Mouse (Mus musculus) adrenal gland, postnatal 25 days (tissue): ENCODE results near the gene Mfsd4b1. TPM values are rescaled to one million over a fixed set of nuclear protein-coding genes. Genes with fewer than 3 reads are reported as not detected.
"Not testable (repeated sequence)": the region's sequence is repeated elsewhere in the genome, so short reads cannot be mapped to it uniquely, and the experiment has no call there.

ENCODE experiments used
- DNase-seq: peaks from one replicate; pipeline ENCODE4 v3.0.0; 2021; ENCODE audit warnings: mixed read lengths
- total RNA-seq: library from RNA; stranded (reverse); gene quantifications from 2 replicates; pipeline ENCODE4 v1.2.3, GENCODE M21; 2021

Mfsd4b1 gene
- total RNA-seq, 1 experiment from 2014 or later = 2.8 TPM

DNA sequence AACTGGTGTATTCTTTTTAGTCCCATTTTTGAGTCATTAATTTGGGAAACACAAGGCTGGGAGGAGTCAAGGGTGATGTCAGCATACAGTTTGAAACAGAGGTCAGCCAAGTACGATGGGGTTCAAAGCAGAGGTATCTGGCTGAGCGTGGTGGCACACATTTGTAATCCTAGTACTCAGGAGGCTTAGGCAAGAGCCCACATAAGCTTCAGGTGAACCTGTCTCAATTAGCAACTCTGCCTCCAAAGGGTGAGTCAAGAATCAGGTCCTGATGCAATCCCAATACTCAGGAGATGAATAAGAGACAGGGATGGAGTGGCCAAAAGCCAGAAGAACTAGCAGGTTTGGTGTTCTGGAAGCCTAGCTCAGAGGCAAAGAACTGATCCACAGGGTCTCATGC lies 7.8 kb upstream of the Mfsd4b1 start:
- no peak for DNase-seq

DNA sequence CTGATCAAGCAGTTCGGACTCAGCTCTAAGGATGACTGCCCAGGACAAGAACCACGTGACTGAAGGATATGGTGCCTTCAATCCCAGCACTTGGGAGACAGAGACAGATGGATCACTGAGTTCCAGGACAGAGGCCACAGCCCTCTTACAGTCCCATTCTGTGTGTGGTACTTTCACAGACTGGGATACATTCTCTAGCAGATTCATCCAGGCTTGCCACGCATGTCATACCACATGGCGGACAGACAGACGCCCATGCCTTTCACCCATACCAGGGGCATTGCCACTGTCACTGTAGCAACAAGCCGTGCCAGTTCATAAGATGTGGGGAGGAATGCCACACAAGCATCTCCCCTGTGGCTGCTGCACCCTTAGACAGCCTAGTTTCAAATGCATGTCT lies 5.6 kb upstream of the Mfsd4b1 start:
- no peak for DNase-seq

DNA sequence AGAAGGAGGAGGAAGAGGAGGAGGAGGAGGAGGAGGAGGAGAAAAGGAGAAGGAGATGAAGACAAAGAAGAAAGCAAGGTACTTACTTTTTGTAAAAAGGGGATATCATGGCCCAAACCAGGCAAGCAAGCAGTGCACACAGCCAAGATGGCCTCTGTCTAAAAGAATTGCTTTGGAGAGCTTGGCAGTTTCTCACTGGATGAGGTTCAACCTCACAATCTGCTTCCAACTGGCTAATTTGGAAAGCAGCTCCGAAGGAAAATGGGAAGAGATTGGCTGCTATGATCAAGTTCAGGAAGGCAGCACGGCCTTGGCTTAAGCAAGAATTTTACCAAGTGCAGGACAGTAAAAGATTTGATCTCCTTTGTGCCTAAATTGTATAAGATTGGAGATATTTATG lies 4.5 kb upstream of the Mfsd4b1 start:
- no peak for DNase-seq

DNA sequence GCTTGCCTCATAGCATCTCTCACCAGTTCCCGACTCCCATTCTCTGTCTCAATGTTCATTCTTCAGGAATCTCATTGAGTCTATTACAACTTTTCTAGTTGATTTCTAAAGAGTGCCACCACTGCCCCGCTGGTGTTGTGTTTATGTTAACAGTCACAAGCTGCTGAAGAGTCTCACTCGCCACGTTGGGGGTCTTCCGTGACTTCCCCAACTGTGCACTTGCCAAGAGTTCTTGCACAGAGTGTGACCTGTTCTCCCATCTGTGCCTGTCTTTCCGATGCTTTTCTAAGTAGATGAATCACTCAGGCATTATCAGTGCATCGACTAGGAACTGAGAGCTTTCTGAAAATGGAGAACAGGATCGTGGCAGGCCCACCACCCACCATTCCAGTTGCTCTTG lies 3.0 kb upstream of the Mfsd4b1 start:
- DNase-seq = no peak

DNA sequence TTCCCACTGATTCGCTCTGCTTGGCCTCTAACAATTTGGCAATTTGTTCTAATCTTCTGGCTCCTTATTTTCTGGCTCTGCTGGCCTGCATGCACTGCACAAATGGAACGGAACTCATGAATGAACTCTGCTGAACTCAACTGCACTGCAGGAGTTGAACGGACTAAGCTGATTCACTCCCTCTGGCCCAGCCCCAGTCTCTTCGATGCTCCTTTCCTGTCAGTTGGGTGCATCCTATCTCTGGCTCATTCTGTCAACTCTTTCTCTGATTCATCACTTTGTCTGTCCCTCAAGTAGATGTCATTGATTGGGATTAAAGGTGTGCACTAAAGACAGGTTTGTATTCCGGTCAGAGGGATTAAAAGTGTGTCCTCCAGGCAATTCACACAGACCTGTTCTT lies 1.5 kb upstream of the Mfsd4b1 start:
- no peak for DNase-seq

DNA sequence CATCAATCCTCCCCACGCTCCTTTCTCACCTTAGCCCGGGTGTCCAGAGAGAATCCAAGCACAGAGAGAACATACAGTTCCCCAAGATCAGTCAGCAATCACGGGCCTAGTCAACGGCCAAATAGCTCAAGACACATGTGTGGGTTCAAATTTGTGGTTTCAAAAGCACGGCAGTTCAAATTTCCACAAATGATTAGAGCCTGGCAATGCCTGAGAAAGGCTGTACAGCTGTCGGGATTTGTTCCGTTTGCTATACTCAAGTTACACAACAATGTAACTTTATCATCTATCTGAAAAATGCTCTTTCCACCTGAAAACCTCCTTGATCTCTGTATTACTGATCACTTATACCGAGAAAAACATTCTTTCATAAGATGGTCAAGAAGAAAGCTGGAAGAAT lies 492 bp upstream of the Mfsd4b1 start:
- no peak for DNase-seq

DNA sequence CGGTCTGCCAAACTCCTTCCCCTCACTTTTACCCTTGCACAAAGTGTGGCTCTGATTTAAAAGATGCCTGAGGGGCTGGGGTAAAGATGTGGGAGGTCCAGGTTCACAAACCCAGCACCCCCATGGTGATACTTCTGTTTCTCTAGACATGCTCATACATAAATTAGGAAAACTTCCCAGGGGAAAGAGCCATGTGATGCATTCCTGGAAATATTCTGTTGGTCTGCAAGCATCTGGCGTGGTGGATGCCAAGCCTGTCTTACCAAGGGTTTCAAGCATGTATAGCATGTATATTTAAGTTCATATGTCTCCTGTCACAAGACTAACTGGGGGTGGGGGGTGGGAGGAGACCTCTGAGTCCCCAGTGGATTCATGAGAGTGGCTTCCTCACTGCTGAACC lies 4.7 kb downstream of the Mfsd4b1 start:
- no peak for DNase-seq

DNA sequence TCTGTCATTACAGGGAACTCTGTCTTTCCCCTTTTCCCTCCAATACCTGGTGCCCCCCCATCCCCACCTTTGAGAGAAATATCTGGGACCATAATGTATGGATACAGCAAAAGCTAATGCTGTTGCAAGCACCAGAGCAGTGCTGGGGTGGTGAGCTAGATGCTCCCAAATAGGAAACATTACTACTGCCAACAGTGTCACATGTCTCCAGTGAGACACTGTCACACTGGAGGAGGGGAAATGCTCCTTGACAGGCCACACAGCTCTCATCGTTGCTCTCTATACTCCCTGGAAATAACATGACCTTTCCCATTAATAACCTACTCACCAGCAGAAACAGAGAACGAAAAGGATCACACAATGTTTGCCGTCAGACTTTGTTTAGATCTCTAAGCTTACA lies 5.6 kb downstream of the Mfsd4b1 start:
- no peak for DNase-seq

DNA sequence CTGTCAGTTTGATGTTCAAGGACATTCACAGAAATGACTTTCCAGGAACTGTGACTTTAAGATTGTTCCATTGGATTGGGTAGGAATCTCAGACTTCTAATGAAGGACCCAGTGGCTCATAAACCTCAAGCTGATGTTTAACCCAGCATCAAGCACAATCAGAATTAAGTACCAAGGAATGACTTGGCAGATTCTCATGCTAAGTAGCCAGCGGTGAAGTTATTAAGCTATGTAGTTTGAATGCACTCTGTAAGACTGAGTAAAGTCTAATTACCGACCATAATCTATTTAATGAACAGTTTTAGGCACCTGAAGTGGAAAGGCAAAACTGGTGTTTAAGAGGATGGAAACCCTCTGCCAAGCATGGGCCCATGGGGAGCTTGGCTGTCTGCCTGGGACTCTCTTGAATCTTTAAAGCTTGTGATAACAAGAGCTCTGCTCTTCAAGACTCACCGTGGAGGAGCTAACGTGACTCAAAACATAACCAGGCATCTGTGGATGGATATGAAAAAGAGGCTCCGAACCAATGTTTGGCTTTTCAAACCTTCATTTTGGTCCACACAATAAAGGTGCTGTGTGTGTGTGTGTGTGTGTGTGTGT lies 6.7 kb downstream of the Mfsd4b1 start:
- no peak for DNase-seq

DNA sequence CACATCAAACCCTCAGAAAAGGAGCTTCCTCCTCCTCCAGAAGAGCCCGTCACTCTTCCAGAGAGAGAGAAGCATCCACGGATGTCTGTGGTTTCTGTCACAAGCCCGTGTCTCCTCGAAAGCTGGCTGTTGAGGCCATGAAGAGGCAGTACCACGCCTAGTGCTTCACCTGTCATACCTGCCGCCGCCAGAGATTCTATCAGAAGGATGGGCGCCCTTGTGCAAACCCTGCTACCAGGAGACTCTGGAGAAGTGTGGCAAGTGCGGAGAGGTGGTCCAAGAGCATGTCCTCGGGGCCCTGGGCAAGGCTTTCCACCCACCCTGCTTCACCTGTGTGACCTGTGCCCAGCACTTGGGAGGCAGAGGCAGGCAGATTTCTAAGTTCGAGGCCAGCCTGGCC lies 15.5 kb downstream of the Mfsd4b1 start:
- no peak for DNase-seq

DNA sequence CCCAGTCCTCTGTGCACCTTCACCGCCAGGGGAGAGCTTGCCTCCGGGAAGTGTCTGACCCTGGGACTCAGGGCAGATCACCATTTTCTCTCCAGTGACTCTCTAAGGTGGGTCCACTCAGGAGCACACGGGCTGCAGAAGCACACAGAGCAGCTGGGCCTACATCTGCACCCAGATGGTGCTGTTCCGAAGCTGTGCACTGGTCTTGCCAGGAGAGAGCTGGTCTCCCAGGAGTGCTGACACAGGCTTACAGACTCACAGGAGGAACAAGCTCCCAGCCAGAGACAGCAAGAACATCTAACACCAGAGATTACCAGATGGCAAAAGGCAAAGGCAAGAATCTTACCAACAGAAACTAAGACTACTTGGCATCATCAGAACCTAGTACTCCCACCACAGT lies 16.2 kb downstream of the Mfsd4b1 start:
- DNase-seq = not testable (repeated sequence)

DNA sequence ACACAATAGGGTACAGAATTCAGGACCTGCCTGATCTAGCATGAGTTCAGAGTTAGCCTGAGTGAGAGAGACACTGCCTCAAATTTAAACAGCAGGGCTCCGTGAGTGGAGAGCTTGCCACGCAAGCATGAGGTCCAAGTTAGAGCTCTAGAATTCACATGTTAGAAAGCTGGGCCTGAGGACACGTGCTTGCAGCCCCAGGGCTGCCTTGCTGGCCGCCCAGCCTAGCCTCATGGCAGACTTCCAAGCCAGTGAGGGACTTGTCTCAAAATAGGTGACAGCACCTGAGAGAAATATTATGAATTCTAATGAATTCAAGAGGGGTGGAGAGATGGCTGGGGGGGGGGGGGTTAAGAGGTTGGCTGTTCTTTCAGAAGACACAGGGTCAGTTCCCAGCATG lies 17.1 kb downstream of the Mfsd4b1 start:
- no peak for DNase-seq

DNA sequence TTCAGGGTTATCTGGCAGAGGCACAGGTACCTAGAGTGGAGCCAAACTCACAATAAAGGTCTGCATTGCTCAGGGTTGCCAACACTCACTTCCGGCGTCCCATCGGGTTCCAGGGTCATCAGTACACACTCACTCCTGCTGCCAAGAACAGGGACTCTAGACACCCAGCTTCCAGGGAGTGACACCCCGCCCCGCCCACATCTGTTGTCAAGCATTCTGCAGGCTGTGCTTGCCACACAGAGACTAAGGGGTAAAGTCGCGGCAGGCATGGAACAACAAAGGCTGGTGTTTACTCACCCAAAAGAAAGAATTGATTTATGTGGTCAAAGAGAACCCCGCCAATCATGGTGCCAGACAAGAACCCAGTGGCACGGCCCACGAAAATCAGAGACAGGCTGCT lies 18.1 kb downstream of the Mfsd4b1 start:
- DNase-seq = no peak

DNA sequence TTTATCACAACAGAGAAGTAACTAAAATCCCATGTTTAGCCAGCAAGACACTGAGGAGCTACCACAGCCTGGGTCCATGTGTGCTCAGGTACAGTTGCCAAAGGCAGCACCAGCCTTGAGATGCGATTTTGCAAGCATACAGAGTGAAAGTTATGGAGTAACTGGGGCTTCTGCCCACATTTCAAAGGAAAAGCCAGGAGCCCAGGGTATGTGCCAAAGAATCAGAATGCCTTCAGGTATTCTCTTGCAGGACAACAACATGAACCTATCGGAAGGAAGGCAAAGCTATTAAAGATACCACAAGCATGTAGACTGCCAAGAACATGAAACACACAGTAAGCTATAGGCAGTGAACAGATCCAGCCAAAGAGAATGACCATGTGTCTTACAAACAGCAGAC lies 24.3 kb downstream of the Mfsd4b1 start:
- no peak for DNase-seq

DNA sequence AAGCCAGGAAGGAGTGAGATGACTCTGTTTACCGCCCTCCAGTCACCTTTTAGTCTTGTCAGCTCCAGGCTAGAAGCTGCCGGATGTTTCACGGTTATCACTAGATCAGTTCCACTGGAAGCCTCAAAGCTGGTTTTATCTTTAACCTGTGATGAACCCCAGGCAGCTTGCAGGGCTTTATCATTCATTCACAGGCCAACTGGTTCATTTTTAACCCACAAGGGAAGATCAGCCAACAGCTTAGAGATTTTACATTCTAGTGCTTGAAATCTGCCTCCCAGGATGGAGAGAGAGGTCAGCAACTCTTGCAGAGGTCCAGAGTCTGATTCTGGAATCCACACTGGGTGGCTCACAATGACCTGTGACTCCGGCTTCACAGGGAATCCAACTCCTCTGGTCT lies 33.9 kb downstream of the Mfsd4b1 start:
- DNase-seq = no peak

DNA sequence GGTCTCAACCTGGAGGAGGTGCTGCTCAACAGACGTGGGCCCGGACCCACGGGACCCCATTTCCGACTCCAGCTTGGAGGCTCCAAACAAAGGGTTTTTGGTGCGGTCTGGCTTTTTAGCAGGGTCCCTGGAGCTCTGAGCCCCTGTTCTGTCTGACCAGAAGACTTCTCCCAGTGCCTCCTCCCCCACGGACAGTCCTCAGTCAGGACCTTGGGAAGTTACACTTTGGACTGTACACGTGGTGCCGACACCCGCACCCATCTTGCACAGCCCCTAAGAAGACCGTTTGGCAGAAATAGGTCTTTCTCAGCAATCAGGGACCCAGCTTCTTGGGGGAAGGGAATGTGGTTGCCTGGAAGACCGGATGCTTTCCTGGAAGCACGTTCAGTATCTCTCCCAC lies 38.6 kb downstream of the Mfsd4b1 start, which contains the start of gene Mfsd4b5:
Mfsd4b5 (minus strand) TSS at position 181 of the 400 bp plus-strand sequence.
- no peak for DNase-seq

DNA sequence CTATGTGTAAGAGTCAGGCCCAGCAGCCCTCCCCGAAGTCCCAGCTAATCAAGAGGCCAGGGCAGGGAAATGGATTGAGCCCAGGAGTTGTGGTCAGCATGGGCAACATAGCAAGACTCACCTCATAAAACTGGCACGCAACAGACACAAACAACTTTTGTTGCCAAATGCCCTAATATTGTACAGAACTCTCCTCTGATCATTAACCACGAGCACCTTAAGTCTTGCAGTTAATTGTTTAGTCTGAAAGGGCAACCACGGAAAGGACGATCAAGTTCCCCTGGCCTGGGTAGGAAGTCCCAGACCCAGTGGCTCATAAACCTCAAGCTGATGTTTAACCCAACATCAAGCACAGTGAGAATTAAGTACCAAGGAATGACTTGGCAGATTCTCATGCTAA lies 42.5 kb downstream of the Mfsd4b1 start:
- DNase-seq = no peak

DNA sequence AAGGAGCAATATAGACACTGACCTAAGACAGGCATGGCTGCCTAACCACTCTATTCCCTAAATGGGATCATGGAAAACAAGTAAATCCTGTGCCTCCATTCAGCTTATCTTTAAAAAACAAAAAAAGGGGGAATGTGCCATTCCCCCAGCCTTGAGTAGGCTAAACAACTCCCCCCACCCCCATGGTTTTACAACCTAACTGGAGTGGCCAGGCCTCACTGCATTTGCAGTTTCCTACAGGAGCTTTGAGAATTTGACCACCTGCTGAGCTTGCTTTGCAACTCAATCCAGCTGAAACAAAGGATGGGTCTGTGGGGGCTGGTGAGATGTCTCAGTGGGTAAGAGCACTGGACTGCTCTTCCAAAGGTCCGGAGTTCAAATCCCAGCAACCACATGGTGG lies 46.8 kb downstream of the Mfsd4b1 start:
- DNase-seq = no peak

DNA sequence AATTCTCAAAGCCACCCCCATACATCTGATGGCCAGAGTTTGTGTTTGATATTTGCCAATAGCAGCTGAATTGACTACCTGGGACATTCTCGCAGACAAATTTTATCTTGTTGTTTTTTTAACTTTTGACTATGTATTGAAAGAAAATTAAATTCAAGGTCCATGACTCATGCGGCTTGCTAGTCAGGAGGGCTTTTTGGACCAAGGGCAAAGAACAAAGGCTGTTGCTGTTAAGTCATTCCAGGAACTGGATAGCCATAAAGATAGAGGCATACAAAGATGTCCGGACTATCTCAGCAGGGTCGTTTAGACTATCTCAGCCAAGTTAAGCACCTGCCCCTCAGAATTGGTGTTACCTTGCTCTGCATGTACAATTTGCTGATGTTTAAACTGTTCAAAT lies 47.7 kb downstream of the Mfsd4b1 start:
- DNase-seq = no peak

DNA sequence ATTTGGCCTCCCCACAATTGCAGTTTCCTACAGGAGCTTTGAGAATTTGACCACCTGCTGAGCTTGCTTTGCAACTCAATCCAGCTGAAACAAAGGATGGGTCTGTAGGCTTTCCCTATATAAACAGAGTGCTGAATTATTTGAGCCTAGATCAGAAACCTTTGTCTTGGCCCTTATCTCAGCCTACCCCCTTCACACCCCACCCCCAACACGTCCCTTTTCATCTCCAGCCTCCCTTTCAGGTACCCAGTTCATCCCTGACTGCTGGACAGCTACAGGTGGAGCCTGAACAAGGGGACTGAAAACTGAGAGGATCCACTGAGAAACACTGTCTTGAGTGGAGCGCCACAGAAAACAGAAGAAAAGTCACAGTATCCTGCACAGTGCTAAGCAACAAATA lies 49.3 kb downstream of the Mfsd4b1 start:
- no peak for DNase-seq

DNA sequence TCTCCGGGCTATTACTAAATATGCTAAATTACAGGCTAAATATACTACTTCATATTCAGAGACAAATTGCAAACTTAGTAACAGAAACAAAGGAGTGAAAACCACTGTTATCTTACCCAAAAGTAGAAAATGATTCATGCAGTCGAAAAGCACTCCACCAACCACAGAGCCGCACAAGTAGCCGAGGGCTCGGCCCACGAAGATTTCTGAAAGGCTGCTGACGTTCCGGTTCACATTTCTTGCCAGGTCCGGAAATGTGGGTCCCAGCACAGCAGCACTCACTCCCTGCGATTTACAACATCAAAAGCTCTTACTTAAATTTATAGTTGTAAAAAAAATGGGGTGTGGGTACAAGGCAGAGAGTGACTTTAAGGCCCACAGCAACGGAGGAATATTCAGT lies 50.1 kb downstream of the Mfsd4b1 start:
- no peak for DNase-seq

DNA sequence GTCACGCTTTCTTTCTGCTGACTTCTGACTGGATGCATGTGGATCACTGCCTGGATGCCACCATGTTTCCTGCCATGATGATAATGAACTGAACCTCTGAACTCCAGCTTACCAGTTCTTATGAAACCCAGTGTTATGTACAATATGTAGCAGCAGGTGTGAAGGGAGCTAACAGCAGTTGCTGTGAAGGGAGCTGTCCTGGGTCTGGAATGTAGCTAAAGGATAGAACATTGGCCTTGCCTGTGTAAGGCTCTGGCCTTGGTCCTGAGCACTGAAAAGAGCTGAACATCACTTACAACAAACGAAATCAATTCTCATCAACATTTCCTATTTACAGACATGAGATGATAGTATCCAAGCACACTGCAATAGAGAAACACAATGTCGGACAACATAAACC lies 57.6 kb downstream of the Mfsd4b1 start:
- no peak for DNase-seq

DNA sequence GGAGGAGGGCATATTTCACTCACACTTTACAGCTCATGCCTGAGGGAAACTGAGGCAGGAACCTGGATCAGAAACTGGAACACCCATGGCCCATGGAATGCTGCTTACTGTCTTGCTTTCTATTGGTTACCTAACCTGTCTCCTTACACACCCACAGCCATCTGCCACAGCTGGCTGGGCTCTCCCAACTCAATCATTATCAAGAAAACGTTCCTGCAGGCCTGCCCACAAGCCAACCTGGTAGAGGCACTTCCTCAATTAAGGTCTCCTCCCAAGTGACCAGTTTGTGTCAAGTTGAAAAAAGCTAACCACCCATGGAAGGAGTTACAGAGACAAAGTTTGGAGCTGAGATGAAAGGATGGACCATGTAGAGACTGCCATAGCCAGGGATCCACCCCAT lies 63.2 kb downstream of the Mfsd4b1 start:
- DNase-seq = no peak

DNA sequence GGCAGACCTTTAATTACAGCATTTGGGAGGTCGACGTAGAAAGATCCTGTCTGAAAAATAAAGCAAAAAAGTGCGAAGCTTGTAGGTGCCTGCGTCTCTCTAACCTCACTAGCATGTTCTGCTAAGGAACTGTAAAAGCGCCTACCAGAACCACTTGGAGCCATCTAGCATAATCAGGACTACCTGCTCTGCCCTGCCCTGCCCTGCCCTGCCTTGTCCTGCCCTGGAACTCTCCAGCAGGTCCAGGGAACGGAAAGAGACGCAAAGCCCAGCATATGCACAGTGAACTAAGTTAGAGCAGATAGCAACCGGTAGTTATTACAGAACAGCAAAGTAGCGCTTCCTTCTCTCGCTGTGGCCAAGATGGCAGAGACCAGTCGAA lies 64.6 kb downstream of the Mfsd4b1 start:
- no peak for DNase-seq

DNA sequence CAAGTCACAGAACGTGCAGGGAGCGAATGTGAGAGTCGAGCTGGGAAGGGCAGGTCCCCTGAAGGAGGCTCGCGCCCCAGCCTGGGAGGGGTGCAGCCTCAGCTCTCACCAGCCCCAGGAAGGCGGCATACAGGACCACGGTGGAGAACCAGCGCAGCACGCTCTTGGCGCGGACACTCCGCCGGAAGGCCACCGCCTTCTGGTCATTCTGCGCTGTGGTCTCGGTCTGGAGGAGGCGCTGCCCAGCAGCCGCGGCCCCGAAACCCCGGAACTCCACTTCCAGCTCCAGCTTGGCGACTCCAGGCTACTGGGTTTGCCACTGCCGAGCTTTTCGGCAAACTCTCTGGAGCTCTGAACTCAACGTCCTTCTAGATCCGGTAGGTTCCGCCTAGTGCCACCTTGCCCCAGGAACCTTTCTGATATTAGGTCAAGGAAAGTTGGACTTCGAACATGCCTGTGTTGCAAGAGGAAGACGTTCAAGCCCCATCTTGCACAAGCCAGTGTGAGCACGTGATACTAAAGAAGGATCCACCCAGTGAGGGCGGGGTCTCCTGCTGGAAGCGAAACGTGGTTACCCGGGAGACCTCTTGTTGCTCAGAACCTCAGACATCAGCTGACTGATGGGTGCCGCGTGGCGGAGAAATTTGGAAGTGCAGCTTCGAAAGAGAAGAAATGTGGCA lies 65.2 kb downstream of the Mfsd4b1 start, which contains the start of gene Mfsd4b3:
Mfsd4b3 (minus strand) TSS at position 393 of the 680 bp plus-strand sequence.
- DNase-seq = peak; percentile 89
